Mouse (Mus musculus): ENCODE measurements at regions not wholly inside any gene's neighbourhood (a gene's known extent, or its start where the extent isn't known, plus 50 kb on each side); places are given as distances from the start of the nearest gene placed in this dataset.
"Not testable (repeated sequence)": the region's sequence is repeated elsewhere in the genome, so short reads cannot be mapped to it uniquely, and the experiment has no call there.

GRCm38 (mm10) chr7:73688451-73688850, 51.7 kb upstream of the Fam174b start:
- no peak for ATAC-seq (ENCODE audit: low TSS enrichment)

- not testable (repeated sequence) for ATAC-seq (ENCODE audit: low TSS enrichment)
Measured at GRCm38 (mm10) chr7:73686245-73686644, 53.9 kb upstream of the Fam174b start.

DNA sequence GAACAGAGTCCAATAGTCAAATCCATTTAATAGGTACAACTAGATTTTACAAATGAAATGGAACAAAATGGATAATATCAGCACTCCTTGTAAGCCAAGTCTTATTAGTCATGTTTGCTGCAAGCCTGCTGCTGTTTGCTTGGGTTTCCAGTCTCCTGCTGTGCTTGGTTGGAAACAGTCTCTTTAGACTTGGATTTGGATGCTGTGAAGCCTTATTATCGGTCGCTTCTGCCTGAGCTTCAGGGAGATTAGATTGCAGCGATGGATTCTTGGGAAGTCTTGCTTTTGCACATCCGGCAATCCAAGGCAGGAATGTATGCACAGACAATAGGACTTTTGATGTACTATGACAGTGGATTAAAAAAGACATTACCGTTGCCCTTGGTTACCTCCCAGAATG, 57.3 kb upstream of the Fam174b start:
- no peak for ATAC-seq (ENCODE audit: low TSS enrichment)

GRCm38 (mm10) chr7:73670598-73670997, 69.5 kb upstream of the Fam174b start:
- no peak for ATAC-seq (ENCODE audit: low TSS enrichment)

DNA sequence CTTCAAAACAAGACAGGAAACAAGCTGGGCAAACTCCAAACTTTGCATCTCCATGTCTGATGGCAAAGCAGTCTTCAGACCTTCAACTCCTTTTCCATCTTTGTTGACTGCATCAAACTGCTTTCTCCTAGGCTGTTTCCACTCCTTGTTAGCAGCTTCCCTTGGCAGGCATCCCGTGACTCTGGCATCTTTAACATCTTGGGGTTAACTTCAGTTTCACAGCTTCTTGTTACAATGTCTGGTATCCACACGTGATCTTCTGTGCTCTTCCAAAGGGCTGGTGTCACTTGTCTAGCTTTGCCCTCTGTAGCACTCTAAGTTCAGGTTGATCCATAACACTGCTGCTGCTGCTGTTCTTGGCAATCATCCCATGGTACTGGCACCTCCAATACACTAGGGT, 71.3 kb upstream of the Fam174b start:
- ATAC-seq (ENCODE audit: low TSS enrichment): no peak

DNA sequence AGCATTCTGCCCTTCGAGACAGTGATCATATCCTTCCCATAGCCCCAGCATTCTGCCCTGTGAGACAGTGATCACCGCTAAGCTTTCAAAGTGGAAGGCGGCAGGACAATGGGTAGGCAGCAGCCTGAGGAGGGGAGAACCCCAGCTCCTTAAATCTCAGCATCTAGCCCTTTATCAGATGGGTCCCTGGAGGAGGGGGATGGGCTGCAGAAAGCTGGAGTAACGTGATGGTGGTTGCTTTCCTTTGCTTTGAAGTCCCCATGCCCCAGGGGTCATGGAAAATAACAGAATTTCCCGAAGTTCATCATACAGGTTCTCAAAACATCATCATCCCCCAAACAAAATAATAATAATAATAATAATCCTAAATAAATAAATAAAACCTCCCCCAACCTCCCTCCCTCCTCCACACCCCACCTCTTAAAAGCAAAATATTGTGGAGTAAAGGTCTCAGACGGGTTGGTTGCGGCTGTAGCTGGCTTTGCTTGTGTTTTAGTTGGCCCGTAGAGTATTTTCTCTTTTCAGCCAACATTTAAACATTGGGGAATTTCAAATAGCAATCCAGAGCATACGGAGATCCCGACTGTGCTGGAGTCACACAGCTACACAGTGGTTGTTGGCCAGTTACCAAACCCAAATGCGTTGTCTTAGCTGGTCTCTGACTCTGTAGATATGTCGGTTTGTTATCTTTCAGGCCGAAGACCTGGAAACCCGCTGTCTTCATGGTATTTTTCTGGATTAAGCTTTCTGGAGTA, 73.0 kb upstream of the Fam174b start:
- no peak for ATAC-seq (ENCODE audit: low TSS enrichment)

GRCm38 (mm10) chr7:73664962-73665361, 75.1 kb upstream of the Fam174b start:
- no peak for ATAC-seq (ENCODE audit: low TSS enrichment)

DNA sequence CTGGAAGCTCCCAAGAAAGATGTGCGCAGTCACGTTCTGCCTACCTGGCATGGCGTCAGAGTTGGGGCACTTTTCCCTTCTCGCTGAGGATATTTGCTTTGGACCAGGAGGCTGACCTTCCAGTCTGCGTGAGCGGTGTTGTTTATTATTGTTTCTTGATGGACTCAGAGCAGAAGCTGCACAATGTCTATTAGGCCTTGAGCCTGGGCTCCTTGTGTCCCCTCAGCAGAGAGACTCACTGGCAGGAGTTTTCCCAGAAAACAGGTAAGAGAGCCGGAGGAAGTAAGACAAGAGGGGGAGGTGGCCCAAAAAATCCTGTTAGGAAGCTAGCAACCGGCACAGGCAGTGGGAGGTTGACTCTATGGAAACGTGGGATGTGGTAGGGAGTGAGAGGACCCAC, 77.6 kb upstream of the Fam174b start:
- ATAC-seq (ENCODE audit: low TSS enrichment): no peak

DNA sequence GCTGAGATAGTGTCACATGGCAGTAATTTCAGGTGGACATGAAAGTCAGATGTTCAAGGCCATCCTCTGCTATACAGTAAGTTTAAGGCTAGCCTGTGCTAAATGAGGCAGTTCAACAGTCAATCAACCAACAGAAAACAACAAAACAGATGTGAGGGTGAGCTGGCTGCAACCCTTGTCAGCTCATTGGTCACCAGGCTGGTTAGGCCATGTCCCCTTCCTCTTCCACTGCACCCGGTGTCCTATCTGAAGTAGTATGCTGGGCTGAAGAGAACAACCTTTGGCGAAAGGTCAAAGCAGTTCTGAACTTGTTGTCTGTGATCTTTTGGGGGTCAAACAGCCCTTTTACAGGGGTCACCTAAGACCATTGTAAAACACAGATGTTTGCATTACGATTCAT, 78.2 kb upstream of the Fam174b start:
- ATAC-seq (ENCODE audit: low TSS enrichment): no peak

GRCm38 (mm10) chr7:73659551-73659950, 80.6 kb upstream of the Fam174b start:
- no peak for ATAC-seq (ENCODE audit: low TSS enrichment)

- ATAC-seq (ENCODE audit: low TSS enrichment): no peak
Measured at GRCm38 (mm10) chr7:73657283-73657682, 82.8 kb upstream of the Fam174b start.

GRCm38 (mm10) chr7:73656424-73656795, 83.7 kb upstream of the Fam174b start:
- ATAC-seq (ENCODE audit: low TSS enrichment): not testable (repeated sequence)

DNA sequence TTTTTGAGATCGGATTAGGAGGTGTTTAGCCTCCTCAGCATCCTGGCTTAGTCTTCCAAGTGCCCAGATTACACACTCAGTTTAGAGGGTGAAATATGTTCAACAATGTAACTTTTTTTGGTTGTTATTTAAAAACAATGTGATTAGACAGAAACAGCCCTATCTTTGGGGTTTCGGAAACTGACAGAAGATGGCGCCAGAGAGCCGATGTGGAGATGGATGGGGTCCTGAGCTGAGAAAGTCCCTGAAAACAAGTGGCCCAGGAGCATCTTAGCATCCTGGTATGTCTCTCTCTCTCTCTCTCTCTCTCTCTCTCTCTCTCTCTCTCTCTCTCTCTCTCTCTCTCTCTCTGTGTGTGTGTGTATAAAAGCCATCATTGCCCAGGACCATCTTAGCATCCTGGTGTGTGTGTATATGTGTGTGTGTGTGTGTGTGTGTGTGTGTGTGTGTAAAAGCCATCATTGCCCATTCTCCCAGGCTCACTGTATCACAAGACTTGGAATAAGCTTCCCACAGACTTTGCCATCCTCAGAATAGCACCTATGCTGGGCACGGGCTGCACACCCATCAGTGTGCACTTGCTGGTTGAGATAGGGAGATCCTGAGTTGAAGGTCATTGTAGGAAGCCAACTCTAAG, 84.2 kb upstream of the Fam174b start:
- ATAC-seq (ENCODE audit: low TSS enrichment): no peak

- peak; percentile 93 for ATAC-seq (ENCODE audit: low TSS enrichment)
Measured at GRCm38 (mm10) chr7:73654193-73654871, 85.8 kb upstream of the Fam174b start.

DNA sequence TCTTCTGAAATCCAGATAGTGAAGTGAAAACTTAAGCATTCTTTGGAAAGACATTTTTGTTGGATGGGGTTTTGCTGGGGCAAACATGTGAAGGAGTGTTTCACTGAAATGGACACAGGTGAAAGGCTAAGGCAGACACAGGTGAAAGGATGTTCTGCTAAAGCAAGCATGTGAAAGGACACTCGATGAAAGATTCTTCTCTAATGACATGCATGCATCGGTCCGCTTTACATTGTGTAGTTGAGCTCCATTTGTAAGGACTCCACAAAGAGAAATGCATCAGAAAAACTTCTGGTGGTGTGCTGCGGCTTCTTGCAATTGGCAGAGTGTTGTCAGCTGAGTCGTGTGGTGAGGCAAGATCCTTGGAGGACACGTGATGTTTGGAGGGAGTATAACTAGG, 89.2 kb upstream of the Fam174b start:
- no peak for ATAC-seq (ENCODE audit: low TSS enrichment)

GRCm38 (mm10) chr7:73648010-73648409, 92.1 kb upstream of the Fam174b start:
- peak; percentile 65; the same call in 1 of the 2 replicates for ATAC-seq (ENCODE audit: low TSS enrichment)

- peak; percentile 73 for ATAC-seq (ENCODE audit: low TSS enrichment)
Measured at GRCm38 (mm10) chr7:73647140-73647539, 93.0 kb upstream of the Fam174b start.

DNA sequence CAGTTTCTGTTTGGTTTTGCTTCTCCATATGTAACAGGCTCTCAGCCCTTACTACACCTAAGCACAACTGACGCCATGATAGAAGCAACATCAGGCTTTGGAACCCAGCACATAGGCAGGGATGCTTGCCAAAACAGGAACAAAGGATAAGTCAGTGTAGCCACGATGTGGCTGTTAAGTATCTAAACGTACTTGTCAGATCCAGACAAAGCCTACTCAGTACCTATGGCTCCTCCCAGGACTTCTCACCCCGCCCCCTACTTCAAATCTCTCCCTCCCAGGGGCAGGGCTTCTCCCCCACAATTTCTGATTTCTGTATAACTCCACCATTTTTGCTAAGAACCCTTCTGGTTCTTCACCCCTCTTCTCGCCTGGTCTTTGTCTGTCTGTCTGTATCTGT, 93.4 kb upstream of the Fam174b start:
- peak; percentile 57; the same call in 1 of the 2 replicates for ATAC-seq (ENCODE audit: low TSS enrichment)

DNA sequence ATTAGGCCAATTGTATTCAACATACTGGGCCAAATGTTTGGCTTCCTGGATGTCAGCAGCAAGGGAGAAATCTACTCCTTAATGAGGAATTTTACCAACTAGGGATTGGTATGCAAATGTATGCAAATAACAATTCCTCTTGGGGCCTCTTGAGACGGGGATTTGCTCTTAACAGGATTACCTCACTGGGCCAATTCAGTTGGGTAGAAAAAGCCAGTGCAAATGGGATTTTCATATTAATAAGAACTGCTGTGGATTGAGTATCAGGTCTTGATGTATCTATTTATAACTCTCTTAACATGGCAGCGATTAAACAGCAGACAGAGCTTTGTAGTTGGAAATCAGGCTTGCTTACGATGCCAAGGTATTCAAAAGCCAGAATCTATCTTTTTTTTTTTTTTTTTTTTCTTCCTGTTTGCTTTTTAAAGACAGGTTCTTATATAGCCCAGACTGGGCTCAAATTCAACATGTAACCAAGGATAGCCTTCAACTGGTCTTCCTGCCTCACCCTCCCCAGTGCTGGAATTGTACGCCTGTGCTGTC, 95.7 kb upstream of the Fam174b start:
- ATAC-seq (ENCODE audit: low TSS enrichment): no peak

DNA sequence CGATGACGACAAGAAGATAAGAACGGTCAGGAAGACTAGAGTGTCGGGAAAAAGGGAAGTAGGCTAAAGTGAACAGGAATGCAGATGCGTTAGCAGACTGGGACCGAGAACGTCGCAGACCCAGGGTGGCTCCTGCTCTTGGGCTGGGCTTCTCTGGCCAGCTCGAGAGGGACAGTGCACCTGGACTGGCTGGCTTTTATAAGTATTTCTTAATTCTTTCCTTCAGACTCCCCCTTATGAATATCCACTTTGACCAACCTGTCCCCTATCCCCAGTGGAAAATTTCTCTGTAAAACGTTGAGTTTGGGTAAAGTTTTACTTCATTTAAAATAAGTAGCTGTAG, 96.1 kb upstream of the Fam174b start:
- no peak for ATAC-seq (ENCODE audit: low TSS enrichment)

DNA sequence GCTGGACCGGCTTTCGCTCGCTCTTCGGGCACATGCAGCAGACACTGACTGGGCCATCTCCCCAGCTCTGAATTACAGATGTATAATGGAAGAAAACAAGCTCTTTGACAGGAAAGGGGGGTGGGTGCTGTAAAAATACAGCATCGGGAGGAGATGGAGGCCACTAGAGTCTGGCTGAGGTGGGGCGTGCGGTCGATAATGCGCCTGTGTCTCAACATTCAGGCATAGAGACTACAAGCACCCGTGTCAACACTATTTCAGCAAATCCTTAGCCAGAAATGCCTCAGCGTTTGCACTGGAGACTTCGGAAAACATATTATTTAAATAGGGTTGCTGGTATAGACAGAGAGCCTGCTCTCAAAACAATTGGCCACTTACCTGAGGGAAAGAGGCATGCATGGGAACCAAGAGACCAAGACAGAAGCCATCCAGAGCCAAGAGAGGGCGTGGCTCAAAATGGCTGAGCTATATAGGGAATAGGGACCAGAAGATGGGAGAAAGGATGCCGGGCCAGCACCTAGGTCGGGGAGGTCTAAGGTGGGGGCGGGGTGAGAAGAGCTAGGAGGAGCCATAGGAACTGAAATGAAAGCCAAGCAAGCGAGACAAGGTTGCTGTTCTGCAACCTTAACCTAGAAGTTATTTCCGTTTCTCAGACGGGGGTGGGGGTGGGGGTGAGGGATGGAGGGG, 96.7 kb upstream of the Fam174b start:
- ATAC-seq (ENCODE audit: low TSS enrichment): no peak

- no peak for ATAC-seq (ENCODE audit: low TSS enrichment)
Measured at GRCm38 (mm10) chr7:73640194-73640593, 98.6 kb upstream of the Chd2 start.

Measured in frontal cortex, adult (tissue).